Mouse (Mus musculus): ENCODE measurements around the gene Mrpl42. TPM values are rescaled to one million over a fixed set of nuclear protein-coding genes. Genes with fewer than 3 reads are reported as not detected.
A peak's percentile ranks its signal among the peaks of the same experiment; 100 is the strongest.
"Not testable (repeated sequence)": the region's sequence is repeated elsewhere in the genome, so short reads cannot be mapped to it uniquely, and the experiment has no call there.

The Mrpl42 gene
- 275 and 277 TPM in 2 replicates for polyA plus RNA-seq (2015; fragmentation: Nextera tagmentation; extraction: Ambion mirVana)

DNA sequence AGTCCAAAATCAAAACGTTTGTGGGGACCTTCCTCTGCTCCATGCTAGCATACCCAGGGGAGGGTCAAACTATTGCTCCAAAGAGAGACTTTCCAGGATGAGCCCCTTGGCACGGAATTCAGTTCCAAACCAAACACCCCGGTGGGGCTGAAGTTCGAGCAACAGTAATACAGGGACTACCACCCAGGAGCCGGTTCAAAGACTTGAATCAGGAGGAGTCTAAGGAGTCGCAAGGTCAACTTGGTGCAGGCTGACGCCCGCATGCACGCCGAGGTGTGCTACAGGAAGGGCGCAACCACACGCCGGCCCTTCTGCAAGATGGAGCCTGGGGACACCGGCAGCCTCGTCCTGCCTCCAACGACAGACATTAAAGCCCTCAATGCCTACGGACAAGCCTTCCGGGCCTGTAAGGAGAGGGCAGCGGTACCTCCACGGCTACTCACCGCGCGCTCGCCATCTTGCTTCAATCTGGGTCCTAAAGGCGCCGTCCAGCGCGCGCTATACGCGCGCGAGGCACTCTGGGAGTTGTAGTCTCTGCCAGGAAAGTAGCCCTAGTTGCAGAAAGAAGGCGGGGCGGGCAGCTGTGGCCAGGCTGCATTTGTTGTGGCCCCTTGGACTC lies at the start of gene Mrpl42:
TSS of gene Mrpl42 (minus strand) at position 478 of the 619 bp plus-strand sequence.
- Histone ChIP-seq H3K4me1 (peaks cover 11% of the 10 kb centered on the region), H3K9me3 (no peaks in the 10 kb centered on the region), H3K4me2 (peak within 1 kb of the TSS; percentile 55), H3K4me3 (peak within 1 kb of the TSS; percentile 59), H3K27me3 (no peaks in the 10 kb centered on the region), H3K9ac (peak within 1 kb of the TSS; percentile 56), H3K36me3 (peaks cover 13% of the 10 kb centered on the region), H3K27ac (peak within 1 kb of the TSS; percentile 88)
- ATAC-seq (ENCODE audit: insufficient number of reproducible peaks, low FRiP score, low TSS enrichment, low read depth) = peak; percentile 89
- under 1% methylated on average over 35 of the region's 35 CpGs for WGBS

- Histone ChIP-seq H3K9me3 (no peaks in the 10 kb centered on the region), H3K4me3 (no peak overlapping the region), H3K36me3 (peaks cover 52% of the 10 kb centered on the region), H3K27ac (no peak overlapping the region), H3K4me1 (0 out of 2 replicates have a peak, but pooled peaks cover 4% of the 10 kb centered on the region), H3K27me3 (no peaks in the 10 kb centered on the region), H3K4me2 (no peak overlapping the region), H3K9ac (no peak overlapping the region)
- no peak for ATAC-seq (ENCODE audit: insufficient number of reproducible peaks, low FRiP score, low TSS enrichment, low read depth)
- 61% methylated on average over 1 of the region's 1 CpGs for WGBS
Measured at GRCm38 (mm10) chr10:95550506-95550905, 48.8 kb upstream of the Mrpl42 start.

DNA sequence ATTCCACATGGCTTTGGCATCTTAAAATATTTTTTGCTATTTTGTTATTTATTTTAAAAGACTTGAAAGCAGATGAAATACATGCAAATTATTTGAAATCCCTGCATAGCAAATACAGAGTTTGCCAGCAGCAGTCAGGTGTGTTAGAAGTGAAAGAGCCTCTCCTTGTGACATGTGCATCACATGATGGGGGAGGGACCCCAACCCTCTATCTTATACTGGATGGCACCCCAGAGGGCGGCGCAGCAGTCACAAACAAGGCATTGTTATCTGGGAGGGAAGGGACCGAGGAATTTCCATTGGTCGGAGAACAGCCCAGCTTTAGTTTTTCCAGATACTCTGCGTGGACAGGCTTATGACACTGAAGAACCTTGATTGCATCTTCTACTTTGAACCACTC lies 47.3 kb upstream of the Mrpl42 start:
- H3K4me3 ChIP-seq; H3K9ac ChIP-seq; H3K4me1 ChIP-seq; H3K27me3 ChIP-seq; H3K9me3 ChIP-seq; ATAC-seq (ENCODE audit: insufficient number of reproducible peaks, low FRiP score, low TSS enrichment, low read depth); H3K27ac ChIP-seq; H3K4me2 ChIP-seq: not testable (repeated sequence)
- peaks cover 57% of the 10 kb centered on the region for H3K36me3 ChIP-seq
- WGBS = 83% methylated on average over 5 of the region's 5 CpGs

DNA sequence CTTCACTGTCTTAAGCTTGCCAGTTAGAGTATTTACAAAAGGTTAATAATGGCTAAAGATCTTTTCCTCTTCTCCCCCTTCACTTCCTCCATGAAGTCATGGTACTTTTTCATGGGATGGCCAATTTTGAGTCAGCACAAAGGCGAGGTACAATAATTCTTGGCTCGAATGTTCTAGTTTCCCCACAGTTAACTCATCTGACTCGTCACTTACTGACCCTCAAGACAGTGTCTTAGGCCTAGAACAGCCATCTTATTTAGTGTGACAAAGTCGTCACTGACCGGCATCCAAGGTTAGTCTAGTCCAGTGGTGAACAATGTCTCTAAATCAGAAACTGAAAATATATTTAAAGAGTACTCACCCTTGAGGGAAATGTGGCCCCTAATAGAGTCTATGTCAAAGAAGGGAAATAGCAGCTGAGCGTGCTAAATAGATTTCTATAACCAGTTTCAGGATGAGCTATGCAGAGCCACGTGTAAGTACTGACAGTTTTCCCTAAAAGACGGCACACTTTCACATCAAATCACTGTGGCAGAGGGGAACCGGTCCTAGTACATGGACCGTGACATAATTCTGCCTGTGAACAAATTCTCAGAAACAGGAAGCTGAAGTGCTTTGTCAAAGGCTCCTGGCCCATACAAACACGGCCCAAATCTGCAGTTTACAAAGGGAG lies 46.5 kb upstream of the Mrpl42 start:
- Histone ChIP-seq H3K4me3 (no peak overlapping the region), H3K27ac (no peak overlapping the region), H3K36me3 (peaks cover 53% of the 10 kb centered on the region), H3K9me3 (no peaks in the 10 kb centered on the region), H3K4me2 (no peak overlapping the region), H3K4me1 (0 out of 2 replicates have a peak, but pooled peaks cover 4% of the 10 kb centered on the region), H3K27me3 (no peaks in the 10 kb centered on the region), H3K9ac (no peak overlapping the region)
- no peak for ATAC-seq (ENCODE audit: insufficient number of reproducible peaks, low FRiP score, low TSS enrichment, low read depth)
- WGBS = 79% methylated on average over 11 of the region's 11 CpGs

DNA sequence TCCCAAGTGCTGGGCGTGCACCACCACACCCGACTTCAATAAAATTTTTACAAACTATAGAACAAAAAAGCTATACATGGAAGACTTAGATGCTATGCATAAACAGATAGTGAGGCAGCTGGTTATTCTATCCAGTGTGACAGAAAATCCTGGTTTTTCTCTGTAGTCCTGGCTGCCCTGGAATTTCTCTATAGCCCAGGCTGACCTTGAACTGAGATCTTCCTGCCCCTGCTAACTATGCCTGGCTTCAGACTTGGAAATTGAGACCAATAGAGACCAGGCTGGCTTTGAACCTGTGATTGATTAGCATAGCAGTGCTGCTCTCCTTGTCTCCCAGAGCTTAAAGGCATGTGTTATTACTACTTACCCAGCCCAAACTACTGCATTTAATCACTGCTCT lies 44.4 kb upstream of the Mrpl42 start:
- Histone ChIP-seq H3K9ac (no peak overlapping the region), H3K9me3 (no peaks in the 10 kb centered on the region), H3K4me2 (no peak overlapping the region), H3K4me1 (no peaks in the 10 kb centered on the region), H3K27me3 (no peaks in the 10 kb centered on the region), H3K27ac (no peak overlapping the region; the same call in 1 of the 2 replicates), H3K36me3 (peaks cover 56% of the 10 kb centered on the region), H3K4me3 (no peak overlapping the region)
- 86% methylated on average over 2 of the region's 2 CpGs for WGBS
- no peak for ATAC-seq (ENCODE audit: insufficient number of reproducible peaks, low FRiP score, low TSS enrichment, low read depth)

GRCm38 (mm10) chr10:95545051-95545450 lies 43.3 kb upstream of the Mrpl42 start:
- H3K27ac ChIP-seq = no peak overlapping the region
- 67% methylated on average over 4 of the region's 4 CpGs for WGBS
- no peak overlapping the region for H3K9ac ChIP-seq
- no peaks in the 10 kb centered on the region for H3K27me3 ChIP-seq
- H3K9me3 ChIP-seq = no peaks in the 10 kb centered on the region
- H3K4me2 ChIP-seq = no peak overlapping the region
- no peaks in the 10 kb centered on the region for H3K4me1 ChIP-seq
- no peak for ATAC-seq (ENCODE audit: insufficient number of reproducible peaks, low FRiP score, low TSS enrichment, low read depth)
- peaks cover 50% of the 10 kb centered on the region for H3K36me3 ChIP-seq
- H3K4me3 ChIP-seq = no peak overlapping the region

DNA sequence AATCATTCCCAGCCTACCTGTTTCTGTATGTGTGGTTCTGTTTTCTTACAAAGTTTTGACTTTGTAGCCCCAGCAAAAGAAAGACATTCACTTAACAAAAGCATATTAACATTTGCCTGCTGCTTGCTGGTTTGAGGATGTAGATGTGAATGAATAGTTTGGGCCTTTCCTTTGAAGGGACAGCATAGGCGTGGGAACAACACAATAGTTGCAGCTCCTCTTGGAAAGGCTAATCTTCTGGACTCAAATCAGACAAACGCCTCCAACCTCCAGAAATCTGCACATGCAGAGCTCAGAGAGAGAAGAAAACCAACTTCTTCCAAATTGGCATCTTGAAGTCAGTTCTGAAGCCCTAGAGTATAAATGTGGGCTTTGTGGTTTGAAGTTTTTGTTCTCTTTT lies 42.9 kb upstream of the Mrpl42 start:
- Histone ChIP-seq H3K4me1 (no peaks in the 10 kb centered on the region), H3K4me3 (no peak overlapping the region), H3K36me3 (peaks cover 47% of the 10 kb centered on the region), H3K27me3 (no peaks in the 10 kb centered on the region), H3K9me3 (no peaks in the 10 kb centered on the region), H3K27ac (no peak overlapping the region), H3K4me2 (no peak overlapping the region), H3K9ac (no peak overlapping the region)
- 69% methylated on average over 2 of the region's 2 CpGs for WGBS
- ATAC-seq (ENCODE audit: insufficient number of reproducible peaks, low FRiP score, low TSS enrichment, low read depth) = no peak

DNA sequence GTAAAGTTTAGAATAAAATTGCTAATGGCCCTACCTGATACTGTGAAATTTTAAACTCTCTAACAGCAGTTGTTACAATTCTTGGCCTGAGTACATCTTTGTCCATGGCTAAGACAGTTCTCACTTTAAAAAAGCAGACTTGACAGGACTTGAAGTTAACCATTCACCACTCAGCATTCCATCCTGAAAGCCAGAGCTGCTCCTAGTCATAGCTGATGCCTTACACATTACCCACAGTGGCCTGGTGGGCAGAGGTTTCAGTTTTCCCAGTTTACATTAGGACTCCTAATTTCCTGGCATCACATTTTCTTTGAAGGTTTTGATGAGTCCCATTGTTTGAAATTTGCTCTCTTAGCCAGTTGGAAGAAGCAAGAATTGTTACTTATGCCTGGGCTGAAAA lies 42.3 kb upstream of the Mrpl42 start:
- H3K4me1 ChIP-seq = 0 out of 2 replicates have a peak, but pooled peaks cover 2% of the 10 kb centered on the region
- H3K9me3 ChIP-seq = no peaks in the 10 kb centered on the region
- no peak overlapping the region for H3K4me3 ChIP-seq
- H3K36me3 ChIP-seq = peaks cover 41% of the 10 kb centered on the region
- no peaks in the 10 kb centered on the region for H3K27me3 ChIP-seq
- no peak for ATAC-seq (ENCODE audit: insufficient number of reproducible peaks, low FRiP score, low TSS enrichment, low read depth)
- H3K27ac ChIP-seq = no peak overlapping the region
- no peak overlapping the region for H3K9ac ChIP-seq
- no peak overlapping the region for H3K4me2 ChIP-seq

DNA sequence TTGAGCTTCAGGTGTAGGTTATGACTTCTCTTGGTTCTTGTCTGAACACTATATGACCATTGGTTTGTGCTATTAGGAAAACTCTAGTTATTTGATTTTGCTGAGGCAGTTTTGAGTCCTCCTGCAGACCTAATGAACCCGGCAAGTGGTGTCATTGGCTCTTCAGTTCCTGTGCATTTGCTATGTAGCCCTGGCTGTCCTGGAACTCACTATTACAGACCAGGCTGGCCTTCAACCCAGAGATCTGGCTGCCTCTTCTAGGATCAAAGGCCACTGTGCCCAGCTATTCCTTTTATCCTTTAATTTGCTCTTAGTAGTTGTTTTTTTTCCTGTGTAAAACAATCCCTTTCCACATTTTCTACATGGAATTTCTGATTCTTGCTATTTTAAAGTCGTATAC lies 41.6 kb upstream of the Mrpl42 start:
- Histone ChIP-seq H3K9me3 (no peaks in the 10 kb centered on the region), H3K4me3 (no peak overlapping the region), H3K27ac (no peak overlapping the region), H3K27me3 (no peaks in the 10 kb centered on the region), H3K36me3 (peaks cover 38% of the 10 kb centered on the region; the same call in 1 of the 2 replicates), H3K4me1 (0 out of 2 replicates have a peak, but pooled peaks cover 2% of the 10 kb centered on the region), H3K4me2 (no peak overlapping the region), H3K9ac (no peak overlapping the region)
- WGBS = 83% methylated on average over 2 of the region's 2 CpGs
- no peak for ATAC-seq (ENCODE audit: insufficient number of reproducible peaks, low FRiP score, low TSS enrichment, low read depth)

DNA sequence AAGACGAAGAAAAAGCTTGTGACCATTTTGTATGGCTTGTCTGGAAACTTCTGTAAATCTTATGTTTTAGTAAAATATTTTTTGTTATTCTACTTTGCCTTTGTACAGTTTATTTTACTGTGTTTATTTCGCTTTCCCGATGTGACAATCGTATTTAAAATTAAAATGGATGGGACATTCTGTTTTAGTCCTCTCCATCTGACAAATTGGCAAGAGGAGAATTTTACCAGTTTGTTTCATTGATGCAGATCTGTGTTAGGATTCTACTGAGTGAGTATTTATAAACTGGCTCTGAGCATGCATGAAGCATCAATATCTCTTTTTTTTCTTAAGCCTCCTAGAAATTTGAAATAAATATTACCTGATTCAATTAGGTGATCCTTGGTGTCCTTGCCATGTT lies 41.2 kb upstream of the Mrpl42 start:
- no peak for ATAC-seq (ENCODE audit: insufficient number of reproducible peaks, low FRiP score, low TSS enrichment, low read depth)

GRCm38 (mm10) chr10:95539841-95540240 lies 38.1 kb upstream of the Mrpl42 start:
- H3K9me3 ChIP-seq = no peaks in the 10 kb centered on the region
- no peak overlapping the region for H3K4me3 ChIP-seq
- H3K4me2 ChIP-seq = no peak overlapping the region
- H3K4me1 ChIP-seq = 0 out of 2 replicates have a peak, but pooled peaks cover 2% of the 10 kb centered on the region
- H3K9ac ChIP-seq = no peak overlapping the region
- H3K27ac ChIP-seq = no peak overlapping the region
- WGBS = 89% methylated on average over 3 of the region's 3 CpGs
- no peaks in the 10 kb centered on the region for H3K27me3 ChIP-seq
- H3K36me3 ChIP-seq = 0 out of 2 replicates have a peak, but pooled peaks cover 15% of the 10 kb centered on the region
- ATAC-seq (ENCODE audit: insufficient number of reproducible peaks, low FRiP score, low TSS enrichment, low read depth) = no peak

More for the DNA sequence above, 41.2 kb upstream of the Mrpl42 start:
- H3K27ac ChIP-seq = no peak overlapping the region
- no peak overlapping the region for H3K4me2 ChIP-seq
- no peaks in the 10 kb centered on the region for H3K27me3 ChIP-seq
- H3K9ac ChIP-seq = no peak overlapping the region
- 0 out of 2 replicates have a peak, but pooled peaks cover 2% of the 10 kb centered on the region for H3K4me1 ChIP-seq
- H3K36me3 ChIP-seq = peaks cover 38% of the 10 kb centered on the region; the same call in 1 of the 2 replicates
- WGBS = 93% methylated on average over 4 of the region's 4 CpGs
- no peak overlapping the region for H3K4me3 ChIP-seq
- H3K9me3 ChIP-seq = no peaks in the 10 kb centered on the region

GRCm38 (mm10) chr10:95539260-95539659 lies 37.5 kb upstream of the Mrpl42 start:
- H3K9ac ChIP-seq = no peak overlapping the region
- H3K4me1 ChIP-seq = 0 out of 2 replicates have a peak, but pooled peaks cover 2% of the 10 kb centered on the region
- WGBS = 84% methylated on average over 3 of the region's 3 CpGs
- no peak overlapping the region for H3K4me3 ChIP-seq
- no peak overlapping the region for H3K27ac ChIP-seq
- no peak for ATAC-seq (ENCODE audit: insufficient number of reproducible peaks, low FRiP score, low TSS enrichment, low read depth)
- H3K4me2 ChIP-seq = no peak overlapping the region
- H3K36me3 ChIP-seq = 0 out of 2 replicates have a peak, but pooled peaks cover 9% of the 10 kb centered on the region
- H3K27me3 ChIP-seq = no peaks in the 10 kb centered on the region
- no peaks in the 10 kb centered on the region for H3K9me3 ChIP-seq
